Mouse (Mus musculus) midbrain, embryonic 10.5 days (tissue): ENCODE measurements around the gene Atp5h. TPM values are rescaled to one million over a fixed set of nuclear protein-coding genes. Genes with fewer than 3 reads are reported as not detected.
A peak's percentile ranks its signal among the peaks of the same experiment; 100 is the strongest.

Source experiments
- DNase-seq: peaks from one replicate; pipeline ENCODE4 v3.0.0-alpha.2; 2017; ENCODE audit warnings: low spot score
- H3K27ac ChIP-seq: fragments of 300-500 bp; sonication (generic); replicated peaks from 2 replicates; pipeline ENCODE4 v1.5.1; 2016; ENCODE audit warnings: mild to moderate bottlenecking
- H3K27me3 ChIP-seq: fragments of 300-500 bp; sonication (generic); 2 replicates; pipeline ENCODE4 v1.6.1; 2016; ENCODE audit warnings: low read depth, mild to moderate bottlenecking; ENCODE audit not compliant: poor library complexity, severe bottlenecking
- H3K36me3 ChIP-seq: fragments of 300-500 bp; sonication (generic); 2 replicates; pipeline ENCODE4 v1.6.1; 2016; ENCODE audit warnings: mild to moderate bottlenecking, moderate library complexity
- H3K4me1 ChIP-seq: fragments of 300-500 bp; sonication (generic); 2 replicates; pipeline ENCODE4 v1.6.1; 2016
- H3K4me3 ChIP-seq: fragments of 300-500 bp; sonication (generic); 2 replicates; pipeline ENCODE4 v1.5.1; 2016; ENCODE audit warnings: mild to moderate bottlenecking, moderate library complexity
- H3K9me3 ChIP-seq: fragments of 300-500 bp; sonication (generic); replicated peaks from 2 replicates; pipeline ENCODE4 v1.6.1; 2016; ENCODE audit warnings: mild to moderate bottlenecking
- WGBS: fragments of 180-500 bp; shearing (Covaris S2); methylation state at CpG from one replicate; pipeline ENCODE4 v1.1.7; 2016; 5-methylcytosine and 5-hydroxymethylcytosine counted together
- microRNA-seq: library from miRNA; unstranded; fragments of <30 nt; microRNA quantifications from one replicate; pipeline ENCODE4, GENCODE M21; 2017
- polyA plus RNA-seq: library from polyadenylated mRNA; unstranded; fragments of >200 nt; fragmentation: Nextera tagmentation; extraction: Ambion mirVana; gene quantifications from 2 replicates; pipeline ENCODE4 v1.2.1, GENCODE M21; 2016

Atp5h gene
- polyA plus RNA-seq, 1 experiment from 2014 or later: 929 TPM

- H3K36me3 ChIP-seq: no peaks in the 10 kb centered on the region
- H3K4me3 ChIP-seq: no peak overlapping the region
- WGBS: 73% methylated on average over 8 of the region's 8 CpGs
- H3K4me1 ChIP-seq: peaks cover 27% of the 10 kb centered on the region
- no peak for DNase-seq
- H3K27me3 ChIP-seq: peaks cover 100% of the 10 kb centered on the region
- no peaks in the 10 kb centered on the region for H3K9me3 ChIP-seq
- no peak overlapping the region for H3K27ac ChIP-seq
These were observed 48.4 kb downstream of the Atp5h start for GRCm38 (mm10) chr11:115371354-115371753.

GRCm38 (mm10) chr11:115370368-115370767 is 49.4 kb downstream of the Atp5h start:
- no peaks in the 10 kb centered on the region for H3K9me3 ChIP-seq
- H3K36me3 ChIP-seq: no peaks in the 10 kb centered on the region
- WGBS: 70% methylated on average over 7 of the region's 7 CpGs
- no peak overlapping the region for H3K27ac ChIP-seq
- no peak overlapping the region for H3K4me3 ChIP-seq
- DNase-seq: no peak
- peaks cover 33% of the 10 kb centered on the region for H3K4me1 ChIP-seq
- H3K27me3 ChIP-seq: peaks cover 100% of the 10 kb centered on the region

DNA sequence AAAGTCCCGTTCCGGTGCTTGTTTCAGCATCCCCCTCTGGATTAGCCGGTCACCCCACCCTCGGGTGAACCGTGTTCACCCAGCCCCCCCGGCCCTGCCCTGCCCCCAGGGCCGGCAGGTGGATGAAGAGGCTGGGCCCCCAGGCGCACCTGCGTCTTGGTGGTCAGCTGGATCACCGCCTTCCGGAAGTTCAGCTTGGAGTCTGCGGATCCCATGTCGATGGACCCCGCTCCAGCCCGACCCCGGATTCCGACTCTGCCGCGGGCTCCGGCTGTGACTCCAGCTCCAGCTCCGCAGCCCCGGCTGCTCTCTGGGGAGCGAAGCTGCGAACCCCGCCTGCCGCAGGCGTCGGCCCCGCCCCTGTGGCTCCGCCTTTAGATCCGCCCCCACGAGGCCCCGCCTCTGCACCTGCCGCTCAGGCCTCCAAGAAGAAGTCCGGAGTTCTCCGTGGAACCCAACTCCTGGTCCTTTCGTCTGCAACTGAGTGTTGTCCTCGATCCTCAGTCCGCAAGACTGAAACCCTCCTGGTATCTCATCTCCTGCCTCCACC is 52.3 kb downstream of the Atp5h start, which contains the start of gene Hid1:
TSS of gene Hid1 (minus strand) at position 362 of the 550 bp plus-strand sequence.
- peak; percentile 80 for DNase-seq
- 0% methylated on average over 39 of the region's 39 CpGs for WGBS
- Histone ChIP-seq H3K4me1 (peaks cover 21% of the 10 kb centered on the region), H3K27ac (peak within 1 kb of the TSS; percentile 82), H3K36me3 (no peaks in the 10 kb centered on the region), H3K27me3 (peaks cover 78% of the 10 kb centered on the region), H3K4me3 (peak within 1 kb of the TSS; percentile 76), H3K9me3 (no peaks in the 10 kb centered on the region)

DNA sequence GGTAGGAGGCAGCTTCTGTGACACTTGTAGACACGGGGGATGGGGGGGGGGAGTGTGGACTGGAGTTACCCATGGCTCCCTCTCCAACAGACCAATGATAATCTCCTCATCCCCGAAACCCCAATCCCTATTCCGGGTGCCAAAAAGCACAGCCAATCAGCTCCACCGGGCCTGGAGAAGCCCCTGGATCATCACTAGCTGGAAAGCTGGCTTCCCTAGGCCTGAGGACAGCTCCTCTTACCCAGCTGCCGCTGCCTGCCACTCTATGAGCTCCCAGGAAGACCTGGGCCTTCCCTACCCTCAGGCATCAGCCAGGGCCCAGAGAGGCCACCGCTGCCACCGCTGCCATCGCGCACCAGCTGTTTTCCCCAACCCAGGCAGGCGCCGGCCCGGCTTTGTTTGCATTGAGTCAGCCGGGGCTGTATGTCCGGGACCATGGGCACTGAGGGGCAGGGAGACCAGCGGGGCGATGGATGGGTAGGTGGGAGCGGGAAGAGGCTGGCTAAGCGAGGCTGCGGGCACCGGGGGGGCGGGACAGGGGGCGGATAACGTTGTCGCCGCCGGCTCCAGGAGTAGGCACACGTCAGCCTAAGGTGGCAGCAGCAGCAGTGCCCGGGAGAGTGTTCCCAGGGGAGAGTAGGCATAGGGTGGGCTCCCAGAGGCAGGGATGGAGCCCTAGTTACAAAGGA is 52.9 kb downstream of the Atp5h start:
- H3K36me3 ChIP-seq: no peaks in the 10 kb centered on the region
- peak; percentile 42 for DNase-seq
- H3K27me3 ChIP-seq: peaks cover 72% of the 10 kb centered on the region
- H3K9me3 ChIP-seq: no peaks in the 10 kb centered on the region
- WGBS: 1% methylated on average over 28 of the region's 28 CpGs
- H3K4me3 ChIP-seq: peak overlapping the region; percentile 76
- H3K4me1 ChIP-seq: peaks cover 21% of the 10 kb centered on the region
- peak overlapping the region; percentile 82 for H3K27ac ChIP-seq

GRCm38 (mm10) chr11:115366039-115366705 is 53.6 kb downstream of the Atp5h start:
- Histone ChIP-seq H3K4me1 (peaks cover 21% of the 10 kb centered on the region), H3K4me3 (peak overlapping the region; percentile 76), H3K27me3 (peaks cover 65% of the 10 kb centered on the region), H3K36me3 (no peaks in the 10 kb centered on the region), H3K9me3 (no peaks in the 10 kb centered on the region), H3K27ac (0 out of 2 replicates have a peak overlapping the region, but pooled peaks have one; percentile 23)
- DNase-seq: no peak
- 44% methylated on average over 7 of the region's 7 CpGs for WGBS

Small RNA genes within 50 kb of the gene (microRNA-seq; reads per million reads assigned to microRNA genes)
- gene Mir3968: 1.2 reads per million

Other genes with a start within 250 kb of the Atp5h start
- gene Tmem104, start 232.5 kb downstream of the Atp5h start, polyA plus RNA-seq: 7.1 and 11.3 TPM in 2 replicates
- 17.8 and 19.5 TPM in 2 replicates for gene Nat9, start 232.1 kb downstream of the Atp5h start, polyA plus RNA-seq
- gene Grin2c, start 152.7 kb downstream of the Atp5h start, polyA plus RNA-seq: 0.02 and 0.06 TPM in 2 replicates
- 16.7 and 19.8 TPM in 2 replicates for gene Fdxr, start 142.9 kb downstream of the Atp5h start, polyA plus RNA-seq
- gene Fads6, start 122.3 kb downstream of the Atp5h start, polyA plus RNA-seq: 0.22 and 0.37 TPM in 2 replicates
- not detected in 2 replicates for gene Otop2, start 112.8 kb downstream of the Atp5h start, polyA plus RNA-seq
- not detected in 2 replicates for gene Ush1g, start 97.9 kb downstream of the Atp5h start, polyA plus RNA-seq
- gene Otop3, start 85.2 kb downstream of the Atp5h start, polyA plus RNA-seq: 0.37 and 0.42 TPM in 2 replicates
- 12.1 and 18.1 TPM in 2 replicates for gene Hid1, start 52.2 kb downstream of the Atp5h start, polyA plus RNA-seq
- 16.1 and 19.7 TPM in 2 replicates for gene Cdr2l, start 38.0 kb downstream of the Atp5h start, polyA plus RNA-seq
- gene Mrpl58, start 16.2 kb downstream of the Atp5h start, polyA plus RNA-seq: 256 and 270 TPM in 2 replicates
- 9.9 and 18.8 TPM in 2 replicates for gene Kctd2, start 166 bp upstream of the Atp5h start, polyA plus RNA-seq
- 0.14 and 0.15 TPM in 2 replicates for gene Trim80, start 20.6 kb upstream of the Atp5h start, polyA plus RNA-seq
- gene Slc16a5, start 42.5 kb upstream of the Atp5h start, polyA plus RNA-seq: 0.11 and 0.17 TPM in 2 replicates
- 6.6 and 9.4 TPM in 2 replicates for gene Armc7, start 55.7 kb upstream of the Atp5h start, polyA plus RNA-seq
- 87.7 and 89.7 TPM in 2 replicates for gene Nt5c, start 71.9 kb upstream of the Atp5h start, polyA plus RNA-seq
- 780 and 877 TPM in 2 replicates for gene Jpt1, start 94.4 kb upstream of the Atp5h start, polyA plus RNA-seq
- 1,440 and 1,519 TPM in 2 replicates for gene Sumo2, start 116.3 kb upstream of the Atp5h start, polyA plus RNA-seq
- gene Nup85, start 144.5 kb upstream of the Atp5h start, polyA plus RNA-seq: 229 and 265 TPM in 2 replicates
- gene Mrps7, start 184.0 kb upstream of the Atp5h start, polyA plus RNA-seq: 106 and 107 TPM in 2 replicates
- 34.1 and 35.4 TPM in 2 replicates for gene Gga3, start 184.1 kb upstream of the Atp5h start, polyA plus RNA-seq
- gene Mif4gd, start 193.0 kb upstream of the Atp5h start, polyA plus RNA-seq: 18.5 and 20.6 TPM in 2 replicates
- 24.9 and 25.8 TPM in 2 replicates for gene Slc25a19, start 208.3 kb upstream of the Atp5h start, polyA plus RNA-seq